Mouse (Mus musculus): ENCODE data around the gene Rdh1.
A peak's percentile ranks its signal among the peaks of the same experiment; 100 is the strongest.

Gene Rdh1

GRCm38 (mm10) chr10:127759181-127760110 lies at the start of gene Rdh1, which contains the start of gene Rdh16f1:
Rdh1 (plus strand) TSS chr10:127759721.
Rdh16f1 (plus strand) TSS chr10:127759787.
- no peak for DNase-seq (ENCODE audit: low spot score in 2 of 2)

GRCm38 (mm10) chr10:127710331-127710730 lies 49.2 kb upstream of the Rdh1 start:
- DNase-seq (ENCODE audit: low spot score in 2 of 2): no peak

- DNase-seq (ENCODE audit: low spot score in 2 of 2): no peak
Observed at GRCm38 (mm10) chr10:127712736-127713135, 46.8 kb upstream of the Rdh1 start.

- no peak for DNase-seq (ENCODE audit: low spot score in 2 of 2)
Observed at GRCm38 (mm10) chr10:127721671-127722418, 37.7 kb upstream of the Rdh1 start.

GRCm38 (mm10) chr10:127724178-127724577 lies 35.3 kb upstream of the Rdh1 start, which contains the start of gene Tac2:
Tac2 (plus strand) TSS chr10:127724478.
- DNase-seq (ENCODE audit: low spot score in 2 of 2): no peak

- DNase-seq (ENCODE audit: low spot score in 2 of 2): no peak
Observed at GRCm38 (mm10) chr10:127725136-127725535, 34.4 kb upstream of the Rdh1 start.

GRCm38 (mm10) chr10:127728437-127728836 lies 31.1 kb upstream of the Rdh1 start:
- DNase-seq (ENCODE audit: low spot score in 2 of 2): no peak

GRCm38 (mm10) chr10:127730285-127730932 lies 29.1 kb upstream of the Rdh1 start:
- DNase-seq (ENCODE audit: low spot score in 2 of 2): no peak

- DNase-seq (ENCODE audit: low spot score in 2 of 2): no peak
Observed at GRCm38 (mm10) chr10:127730933-127731310, 28.6 kb upstream of the Rdh1 start.

- no peak for DNase-seq (ENCODE audit: low spot score in 2 of 2)
Observed at GRCm38 (mm10) chr10:127731397-127731796, 28.1 kb upstream of the Rdh1 start.

- DNase-seq (ENCODE audit: low spot score in 2 of 2): no peak
Observed at GRCm38 (mm10) chr10:127734434-127734833, 25.1 kb upstream of the Rdh1 start.

GRCm38 (mm10) chr10:127736266-127736665 lies 23.3 kb upstream of the Rdh1 start:
- DNase-seq (ENCODE audit: low spot score in 2 of 2): no peak

- DNase-seq (ENCODE audit: low spot score in 2 of 2): no peak
Observed at GRCm38 (mm10) chr10:127736916-127737315, 22.6 kb upstream of the Rdh1 start.

GRCm38 (mm10) chr10:127737552-127737951 lies 22.0 kb upstream of the Rdh1 start:
- no peak for DNase-seq (ENCODE audit: low spot score in 2 of 2)

GRCm38 (mm10) chr10:127738151-127738882 lies 21.2 kb upstream of the Rdh1 start:
- DNase-seq (ENCODE audit: low spot score in 2 of 2): peak in 1 of 2 experiments; percentile 56

- DNase-seq (ENCODE audit: low spot score in 2 of 2): peak; percentile 60 to 76
Observed at GRCm38 (mm10) chr10:127739083-127739660, 20.3 kb upstream of the Rdh1 start, which contains the start of gene Zbtb39. Zbtb39 (plus strand) TSS chr10:127739538.

- peak in 1 of 2 experiments; percentile 19 for DNase-seq (ENCODE audit: low spot score in 2 of 2)
Observed at GRCm38 (mm10) chr10:127739661-127740161, 19.8 kb upstream of the Rdh1 start.

GRCm38 (mm10) chr10:127744661-127745060 lies 14.9 kb upstream of the Rdh1 start:
- peak in 1 of 2 experiments; percentile 41 for DNase-seq (ENCODE audit: low spot score in 2 of 2)

GRCm38 (mm10) chr10:127745886-127746285 lies 13.6 kb upstream of the Rdh1 start:
- no peak for DNase-seq (ENCODE audit: low spot score in 2 of 2)

- no peak for DNase-seq (ENCODE audit: low spot score in 2 of 2)
Observed at GRCm38 (mm10) chr10:127747254-127747653, 12.3 kb upstream of the Rdh1 start.

Data from spleen, postnatal 14 days (tissue).